Mouse (Mus musculus): Measurements from ENCODE around the gene Arid2. TPM values are rescaled to one million over a fixed set of nuclear protein-coding genes. Genes with fewer than 3 reads are reported as not detected.

Arid2 gene
- polyA plus RNA-seq, 1 experiment from 2014 or later, result 28.7 TPM

DNA sequence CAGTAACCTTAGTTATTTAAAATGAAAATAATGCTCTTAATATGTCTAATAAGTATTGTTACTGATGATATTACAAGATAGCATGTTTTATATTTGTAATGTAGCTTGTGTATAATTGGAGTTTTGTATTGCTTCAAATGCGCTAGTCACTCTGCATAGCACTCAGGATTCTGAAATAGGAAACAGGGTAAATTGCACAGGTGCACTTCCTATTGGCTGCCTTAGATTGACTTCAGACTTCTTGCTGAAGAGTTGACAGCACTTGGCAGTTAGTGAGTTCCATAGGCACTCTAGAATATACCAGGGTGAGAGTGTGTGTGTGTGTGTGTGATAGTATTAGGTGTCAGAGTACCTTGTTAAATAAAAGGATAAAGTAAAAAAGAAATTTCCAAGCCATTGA, 2.7 kb downstream of the Arid2 start:
- no peaks in the 10 kb centered on the region for H3K36me3 ChIP-seq (ENCODE audit: control insufficient read depth, insufficient read depth)
- no peaks in the 10 kb centered on the region for H3K9me3 ChIP-seq (ENCODE audit: control insufficient read depth, low read length)
- no peak overlapping the region for H3K27ac ChIP-seq (ENCODE audit: low read length)
- no peak for ATAC-seq
- H3K4me2 ChIP-seq (ENCODE audit: low read length), result peak overlapping the region; percentile 41
- WGBS, result 58% methylated on average over 1 of the region's 1 CpGs
- H3K4me1 ChIP-seq (replicated peaks; ENCODE audit: control insufficient read depth, insufficient read depth, low read length), result peaks cover 15% of the 10 kb centered on the region
- no peak overlapping the region for H3K4me3 ChIP-seq (replicated peaks; ENCODE audit: low read length)
- H3K9ac ChIP-seq (replicated peaks; ENCODE audit: low read depth, low read length), result no peak overlapping the region
- no peaks in the 10 kb centered on the region for H3K27me3 ChIP-seq (replicated peaks; ENCODE audit: control insufficient read depth, insufficient read depth, low read length)

- Histone ChIP-seq H3K27ac (ENCODE audit: low read length) (no peak overlapping the region), H3K9me3 (ENCODE audit: control insufficient read depth, low read length) (no peaks in the 10 kb centered on the region), H3K27me3 (replicated peaks; ENCODE audit: control insufficient read depth, insufficient read depth, low read length) (no peaks in the 10 kb centered on the region), H3K4me2 (ENCODE audit: low read length) (no peak overlapping the region), H3K4me3 (replicated peaks; ENCODE audit: low read length) (no peak overlapping the region), H3K9ac (replicated peaks; ENCODE audit: low read depth, low read length) (no peak overlapping the region), H3K4me1 (replicated peaks; ENCODE audit: control insufficient read depth, insufficient read depth, low read length) (peaks cover 20% of the 10 kb centered on the region), H3K36me3 (ENCODE audit: control insufficient read depth, insufficient read depth) (no peaks in the 10 kb centered on the region)
- ATAC-seq, result no peak
- 74% methylated on average over 3 of the region's 3 CpGs for WGBS
Measured at GRCm38 (mm10) chr15:96293444-96293843, 6.1 kb downstream of the Arid2 start.

GRCm38 (mm10) chr15:96297078-96297590, 9.8 kb downstream of the Arid2 start:
- 81% methylated on average over 9 of the region's 9 CpGs for WGBS
- no peak for ATAC-seq

GRCm38 (mm10) chr15:96297623-96298188, 10.4 kb downstream of the Arid2 start:
- Histone ChIP-seq H3K9me3 (ENCODE audit: control insufficient read depth, low read length) (no peaks in the 10 kb centered on the region), H3K4me3 (replicated peaks; ENCODE audit: low read length) (no peak overlapping the region), H3K9ac (replicated peaks; ENCODE audit: low read depth, low read length) (no peak overlapping the region), H3K27ac (ENCODE audit: low read length) (no peak overlapping the region), H3K4me2 (ENCODE audit: low read length) (no peak overlapping the region), H3K36me3 (ENCODE audit: control insufficient read depth, insufficient read depth) (no peaks in the 10 kb centered on the region), H3K27me3 (replicated peaks; ENCODE audit: control insufficient read depth, insufficient read depth, low read length) (no peaks in the 10 kb centered on the region), H3K4me1 (replicated peaks; ENCODE audit: control insufficient read depth, insufficient read depth, low read length) (peaks cover 6% of the 10 kb centered on the region)
- no peak for ATAC-seq
- WGBS, result 96% methylated on average over 9 of the region's 9 CpGs

More at GRCm38 (mm10) chr15:96297078-96297590, 9.8 kb downstream of the Arid2 start:
- Histone ChIP-seq H3K4me2 (ENCODE audit: low read length) (no peak overlapping the region), H3K27ac (ENCODE audit: low read length) (no peak overlapping the region), H3K9me3 (ENCODE audit: control insufficient read depth, low read length) (no peaks in the 10 kb centered on the region), H3K27me3 (replicated peaks; ENCODE audit: control insufficient read depth, insufficient read depth, low read length) (no peaks in the 10 kb centered on the region), H3K9ac (replicated peaks; ENCODE audit: low read depth, low read length) (no peak overlapping the region), H3K4me3 (replicated peaks; ENCODE audit: low read length) (no peak overlapping the region), H3K4me1 (replicated peaks; ENCODE audit: control insufficient read depth, insufficient read depth, low read length) (peaks cover 6% of the 10 kb centered on the region), H3K36me3 (ENCODE audit: control insufficient read depth, insufficient read depth) (no peaks in the 10 kb centered on the region)

- no peak for ATAC-seq
- no peak overlapping the region for H3K27ac ChIP-seq (ENCODE audit: low read length)
- H3K9me3 ChIP-seq (ENCODE audit: control insufficient read depth, low read length), result no peaks in the 10 kb centered on the region
- H3K27me3 ChIP-seq (replicated peaks; ENCODE audit: control insufficient read depth, insufficient read depth, low read length), result no peaks in the 10 kb centered on the region
- H3K4me2 ChIP-seq (ENCODE audit: low read length), result no peak overlapping the region
- H3K4me3 ChIP-seq (replicated peaks; ENCODE audit: low read length), result no peak overlapping the region
- H3K36me3 ChIP-seq (ENCODE audit: control insufficient read depth, insufficient read depth), result peaks cover 6% of the 10 kb centered on the region
- WGBS, result 60% methylated on average over 6 of the region's 6 CpGs
- H3K4me1 ChIP-seq (replicated peaks; ENCODE audit: control insufficient read depth, insufficient read depth, low read length), result peaks cover 4% of the 10 kb centered on the region; the same call in 1 of the 2 replicates
- no peak overlapping the region for H3K9ac ChIP-seq (replicated peaks; ENCODE audit: low read depth, low read length)
Measured at GRCm38 (mm10) chr15:96309310-96309709, 22.0 kb downstream of the Arid2 start.

GRCm38 (mm10) chr15:96312902-96313301, 25.6 kb downstream of the Arid2 start:
- H3K4me1 ChIP-seq (replicated peaks; ENCODE audit: control insufficient read depth, insufficient read depth, low read length), result peaks cover 4% of the 10 kb centered on the region; the same call in 1 of the 2 replicates
- ATAC-seq, result no peak
- H3K9me3 ChIP-seq (ENCODE audit: control insufficient read depth, low read length), result no peaks in the 10 kb centered on the region
- no peaks in the 10 kb centered on the region for H3K27me3 ChIP-seq (replicated peaks; ENCODE audit: control insufficient read depth, insufficient read depth, low read length)
- H3K4me2 ChIP-seq (ENCODE audit: low read length), result no peak overlapping the region
- no peak overlapping the region for H3K4me3 ChIP-seq (replicated peaks; ENCODE audit: low read length)
- 89% methylated on average over 1 of the region's 1 CpGs for WGBS
- no peak overlapping the region for H3K27ac ChIP-seq (ENCODE audit: low read length)
- H3K36me3 ChIP-seq (ENCODE audit: control insufficient read depth, insufficient read depth), result 0 out of 2 replicates have a peak, but pooled peaks cover 2% of the 10 kb centered on the region
- no peak overlapping the region for H3K9ac ChIP-seq (replicated peaks; ENCODE audit: low read depth, low read length)

DNA sequence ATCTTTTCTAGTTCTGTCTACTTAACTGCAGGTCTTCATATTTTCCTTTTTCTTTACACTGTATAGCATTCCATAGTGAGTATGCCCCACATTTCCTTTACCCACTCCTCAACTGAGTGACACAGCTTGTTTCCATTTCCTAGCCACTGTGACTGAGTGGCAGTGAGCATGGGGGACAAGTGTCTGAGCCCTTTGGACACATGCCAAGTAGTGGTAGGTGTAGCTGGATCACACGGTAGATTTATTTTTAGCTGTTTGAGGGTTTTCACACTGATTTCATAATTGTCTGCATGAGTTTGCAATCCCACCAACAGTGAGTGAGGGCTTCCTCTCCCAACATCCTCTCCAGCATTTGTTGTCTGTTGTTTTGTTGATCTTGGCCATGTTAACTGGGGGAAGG, 28.3 kb downstream of the Arid2 start:
- Histone ChIP-seq H3K27ac (ENCODE audit: low read length) (no peak overlapping the region), H3K4me3 (replicated peaks; ENCODE audit: low read length) (no peak overlapping the region), H3K27me3 (replicated peaks; ENCODE audit: control insufficient read depth, insufficient read depth, low read length) (no peaks in the 10 kb centered on the region), H3K4me2 (ENCODE audit: low read length) (no peak overlapping the region), H3K9me3 (ENCODE audit: control insufficient read depth, low read length) (no peaks in the 10 kb centered on the region), H3K4me1 (replicated peaks; ENCODE audit: control insufficient read depth, insufficient read depth, low read length) (peaks cover 5% of the 10 kb centered on the region), H3K36me3 (ENCODE audit: control insufficient read depth, insufficient read depth) (0 out of 2 replicates have a peak, but pooled peaks cover 2% of the 10 kb centered on the region), H3K9ac (replicated peaks; ENCODE audit: low read depth, low read length) (no peak overlapping the region)
- 12% methylated on average over 1 of the region's 1 CpGs for WGBS
- ATAC-seq, result no peak

- Histone ChIP-seq H3K9me3 (ENCODE audit: control insufficient read depth, low read length) (no peaks in the 10 kb centered on the region), H3K4me3 (replicated peaks; ENCODE audit: low read length) (no peak overlapping the region), H3K27me3 (replicated peaks; ENCODE audit: control insufficient read depth, insufficient read depth, low read length) (no peaks in the 10 kb centered on the region), H3K4me1 (replicated peaks; ENCODE audit: control insufficient read depth, insufficient read depth, low read length) (peaks cover 5% of the 10 kb centered on the region), H3K4me2 (ENCODE audit: low read length) (no peak overlapping the region), H3K27ac (ENCODE audit: low read length) (no peak overlapping the region), H3K9ac (replicated peaks; ENCODE audit: low read depth, low read length) (no peak overlapping the region), H3K36me3 (ENCODE audit: control insufficient read depth, insufficient read depth) (no peaks in the 10 kb centered on the region)
- no peak for ATAC-seq
- WGBS, result 73% methylated on average over 8 of the region's 8 CpGs
Measured at GRCm38 (mm10) chr15:96319335-96319734, 32.0 kb downstream of the Arid2 start.

GRCm38 (mm10) chr15:96325726-96326328, 38.5 kb downstream of the Arid2 start:
- 92% methylated on average over 7 of the region's 7 CpGs for WGBS

More at GRCm38 (mm10) chr15:96325726-96326328, 38.5 kb downstream of the Arid2 start:
- no peak overlapping the region for H3K4me2 ChIP-seq (ENCODE audit: low read length)
- no peaks in the 10 kb centered on the region for H3K27me3 ChIP-seq (replicated peaks; ENCODE audit: control insufficient read depth, insufficient read depth, low read length)
- H3K9ac ChIP-seq (replicated peaks; ENCODE audit: low read depth, low read length), result no peak overlapping the region
- no peaks in the 10 kb centered on the region for H3K4me1 ChIP-seq (replicated peaks; ENCODE audit: control insufficient read depth, insufficient read depth, low read length)
- no peaks in the 10 kb centered on the region for H3K9me3 ChIP-seq (ENCODE audit: control insufficient read depth, low read length)
- peaks cover 4% of the 10 kb centered on the region; the same call in 1 of the 2 replicates for H3K36me3 ChIP-seq (ENCODE audit: control insufficient read depth, insufficient read depth)
- no peak overlapping the region for H3K27ac ChIP-seq (ENCODE audit: low read length)
- ATAC-seq, result no peak
- no peak overlapping the region for H3K4me3 ChIP-seq (replicated peaks; ENCODE audit: low read length)
